Mouse (Mus musculus): Measurements from ENCODE around the gene Krt7. TPM values are rescaled to one million over a fixed set of nuclear protein-coding genes. Genes with fewer than 3 reads are reported as not detected.

Gene Krt7
- polyA plus RNA-seq, 1 experiment from 2014 or later = 24.4 TPM

- Histone ChIP-seq H3K36me3 (no peaks in the 10 kb centered on the region), H3K9me3 (no peaks in the 10 kb centered on the region), H3K4me3 (no peak overlapping the region), H3K27ac (peak overlapping the region; percentile 58; the same call in 1 of the 2 replicates), H3K4me2 (replicated peaks) (peak overlapping the region; percentile 19; the same call in 1 of the 2 replicates), H3K27me3 (0 out of 2 replicates have a peak, but pooled peaks cover 4% of the 10 kb centered on the region), H3K9ac (no peak overlapping the region), H3K4me1 (peaks cover 26% of the 10 kb centered on the region)
- whole genome bisulfite sequencing = 39% methylated on average over 12 of the region's 12 CpGs
- no peak; the same call in 1 of the 2 replicates for ATAC-seq (ENCODE audit: low FRiP score, low read depth)
Observed at GRCm38 (mm10) chr15:101369382-101370100, 41.3 kb upstream of the Krt7 start.

GRCm38 (mm10) chr15:101370101-101370911 lies 40.5 kb upstream of the Krt7 start, which contains the start of gene Krt80:
TSS of gene Krt80 (minus strand) at chr15:101370162.
- Histone ChIP-seq H3K27me3 (0 out of 2 replicates have a peak, but pooled peaks cover 4% of the 10 kb centered on the region), H3K4me3 (no peak within 1 kb of the TSS), H3K9me3 (no peaks in the 10 kb centered on the region), H3K4me2 (replicated peaks) (peak within 1 kb of the TSS; percentile 19; the same call in 1 of the 2 replicates), H3K36me3 (no peaks in the 10 kb centered on the region), H3K4me1 (peaks cover 28% of the 10 kb centered on the region), H3K9ac (no peak within 1 kb of the TSS), H3K27ac (peak within 1 kb of the TSS; percentile 58; the same call in 1 of the 2 replicates)
- ATAC-seq (ENCODE audit: low FRiP score, low read depth) = peak; percentile 41; the same call in 1 of the 2 replicates
- WGBS = 58% methylated on average over 22 of the region's 22 CpGs

DNA sequence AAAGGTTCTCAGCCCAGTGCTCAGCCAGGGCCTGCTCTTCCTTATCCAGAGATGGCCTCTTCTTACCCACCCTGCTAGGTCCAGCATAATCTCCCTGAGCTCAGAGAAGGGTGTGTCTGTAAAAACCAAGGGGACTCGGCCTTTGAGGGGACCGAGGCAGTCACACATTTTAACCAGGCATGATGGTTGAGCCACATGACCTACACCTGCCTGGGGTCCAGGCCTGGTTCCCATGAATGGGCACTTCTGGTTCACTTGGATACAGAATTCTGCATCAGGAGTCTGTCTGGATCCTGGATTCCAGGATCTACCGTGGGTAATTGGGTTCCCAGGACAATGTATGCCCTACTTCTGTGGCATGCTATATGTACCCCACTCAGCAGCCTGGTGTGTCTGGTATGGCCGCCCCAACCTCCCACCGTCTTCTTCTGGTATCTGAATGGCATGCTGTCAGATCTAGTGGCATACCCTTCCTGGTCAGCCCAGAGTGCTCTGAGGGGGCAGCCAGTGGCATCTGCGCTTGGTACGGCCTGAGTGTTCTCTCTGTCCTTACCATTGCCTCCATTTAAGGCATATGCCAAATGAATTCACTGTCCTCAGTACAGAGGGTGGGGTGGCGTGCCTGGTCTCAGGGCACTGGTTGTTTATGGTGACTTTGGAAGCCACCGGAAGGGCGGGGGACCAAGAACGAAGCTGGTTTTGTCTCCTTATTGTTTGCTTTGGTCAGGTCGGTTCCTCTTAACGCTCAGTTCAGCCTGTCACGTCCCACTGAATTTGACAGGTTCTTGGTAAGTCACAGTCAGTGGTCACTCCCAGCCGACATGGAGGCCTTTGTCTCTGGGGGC lies 39.5 kb upstream of the Krt7 start:
- peaks cover 24% of the 10 kb centered on the region for H3K4me1 ChIP-seq
- no peaks in the 10 kb centered on the region for H3K36me3 ChIP-seq
- no peak for ATAC-seq (ENCODE audit: low FRiP score, low read depth)

GRCm38 (mm10) chr15:101372131-101372977 lies 38.5 kb upstream of the Krt7 start:
- H3K9ac ChIP-seq = no peak overlapping the region
- WGBS = 74% methylated on average over 7 of the region's 7 CpGs
- 0 out of 2 replicates have a peak, but pooled peaks cover 3% of the 10 kb centered on the region for H3K27me3 ChIP-seq
- no peak for ATAC-seq (ENCODE audit: low FRiP score, low read depth)
- no peak overlapping the region for H3K27ac ChIP-seq
- H3K4me1 ChIP-seq = peaks cover 24% of the 10 kb centered on the region
- H3K36me3 ChIP-seq = no peaks in the 10 kb centered on the region
- H3K4me3 ChIP-seq = no peak overlapping the region
- no peak overlapping the region for H3K4me2 ChIP-seq (replicated peaks)
- H3K9me3 ChIP-seq = no peaks in the 10 kb centered on the region

More for the DNA sequence above, 39.5 kb upstream of the Krt7 start:
- Histone ChIP-seq H3K4me3 (no peak overlapping the region), H3K9ac (no peak overlapping the region), H3K27ac (peak overlapping the region; percentile 2; the same call in 1 of the 2 replicates), H3K4me2 (replicated peaks) (no peak overlapping the region), H3K27me3 (0 out of 2 replicates have a peak, but pooled peaks cover 4% of the 10 kb centered on the region), H3K9me3 (no peaks in the 10 kb centered on the region)
- 84% methylated on average over 15 of the region's 15 CpGs for WGBS

- Histone ChIP-seq H3K4me1 (peaks cover 24% of the 10 kb centered on the region), H3K27me3 (no peaks in the 10 kb centered on the region), H3K4me3 (no peak overlapping the region), H3K27ac (no peak overlapping the region), H3K9ac (no peak overlapping the region), H3K9me3 (no peaks in the 10 kb centered on the region), H3K36me3 (no peaks in the 10 kb centered on the region), H3K4me2 (replicated peaks) (no peak overlapping the region)
- ATAC-seq (ENCODE audit: low FRiP score, low read depth) = no peak
- 84% methylated on average over 16 of the region's 16 CpGs for WGBS
Observed at GRCm38 (mm10) chr15:101373286-101373898, 37.5 kb upstream of the Krt7 start.

DNA sequence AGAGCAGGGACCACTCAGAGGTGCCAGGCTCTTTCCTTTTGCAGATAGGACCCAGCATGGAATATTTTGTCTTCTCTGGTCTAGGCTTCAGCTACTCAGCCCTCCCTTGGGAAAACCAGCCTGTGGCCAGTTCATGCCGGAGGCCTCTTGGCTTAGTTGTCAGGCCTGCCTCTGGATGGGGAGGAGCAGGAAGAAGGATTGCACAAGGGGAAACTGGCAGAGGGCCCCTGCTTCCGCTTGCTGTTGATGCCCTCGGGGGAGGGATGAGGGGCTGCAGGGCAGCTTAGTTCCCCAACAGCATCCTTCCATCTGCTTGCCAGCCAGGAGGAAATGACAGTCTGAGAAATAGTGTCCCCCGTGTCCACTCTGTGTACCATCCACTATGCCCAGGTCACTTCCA lies 36.0 kb upstream of the Krt7 start:
- no peak for ATAC-seq (ENCODE audit: low FRiP score, low read depth)
- no peaks in the 10 kb centered on the region for H3K27me3 ChIP-seq
- no peaks in the 10 kb centered on the region for H3K36me3 ChIP-seq
- no peak overlapping the region for H3K27ac ChIP-seq
- H3K4me2 ChIP-seq (replicated peaks) = no peak overlapping the region
- H3K4me3 ChIP-seq = no peak overlapping the region
- H3K9me3 ChIP-seq = no peaks in the 10 kb centered on the region
- 51% methylated on average over 4 of the region's 4 CpGs for WGBS
- H3K4me1 ChIP-seq = peaks cover 10% of the 10 kb centered on the region
- no peak overlapping the region for H3K9ac ChIP-seq

DNA sequence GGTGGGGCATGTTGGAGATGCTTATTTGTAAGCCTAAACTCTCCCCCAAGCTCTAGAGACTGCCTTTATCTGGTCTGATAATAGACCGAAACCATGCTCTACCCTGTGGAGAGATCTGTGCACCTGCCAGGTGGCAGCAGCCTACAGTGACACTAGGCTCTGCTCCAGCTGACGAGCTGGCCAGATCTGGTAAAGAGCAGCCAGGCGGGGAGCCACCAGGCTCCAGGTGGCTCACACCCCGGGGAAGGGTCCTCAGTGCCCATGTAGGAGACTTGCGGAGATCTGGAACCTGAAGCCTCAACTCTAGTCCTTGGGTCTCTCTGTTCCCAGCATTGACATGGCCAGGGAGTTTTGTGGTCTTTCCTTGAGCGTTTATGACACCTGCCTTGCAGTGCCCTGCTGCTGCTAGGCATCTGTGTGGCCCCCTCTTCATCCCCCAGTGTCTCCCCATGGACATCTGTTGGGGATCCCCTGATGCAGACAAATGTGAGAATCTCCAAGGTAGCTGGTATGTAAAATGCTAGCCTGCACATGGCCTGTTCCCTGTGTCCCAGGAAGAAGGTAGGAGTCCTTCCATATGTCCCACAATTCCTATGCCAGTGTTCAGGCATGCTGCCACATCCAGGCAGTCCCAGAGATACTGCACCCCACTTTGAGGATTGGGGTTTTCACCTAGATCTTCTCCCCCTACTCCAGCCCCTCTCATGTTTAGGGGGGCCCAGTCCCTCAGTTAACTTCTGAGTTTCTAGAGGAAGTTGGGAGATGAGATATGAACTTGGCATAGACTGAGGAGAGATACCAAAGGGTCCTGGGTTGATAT lies 34.7 kb upstream of the Krt7 start:
- no peaks in the 10 kb centered on the region for H3K9me3 ChIP-seq
- WGBS = 71% methylated on average over 6 of the region's 6 CpGs
- H3K4me2 ChIP-seq (replicated peaks) = no peak overlapping the region
- ATAC-seq (ENCODE audit: low FRiP score, low read depth) = no peak
- no peaks in the 10 kb centered on the region for H3K36me3 ChIP-seq
- H3K4me3 ChIP-seq = no peak overlapping the region
- no peaks in the 10 kb centered on the region for H3K27me3 ChIP-seq
- no peak overlapping the region for H3K27ac ChIP-seq
- no peak overlapping the region for H3K9ac ChIP-seq
- H3K4me1 ChIP-seq = peaks cover 6% of the 10 kb centered on the region; the same call in 1 of the 2 replicates

- WGBS = 71% methylated on average over 5 of the region's 5 CpGs
- ATAC-seq (ENCODE audit: low FRiP score, low read depth) = no peak
Observed at GRCm38 (mm10) chr15:101376776-101377061, 34.1 kb upstream of the Krt7 start.

GRCm38 (mm10) chr15:101378646-101379045 lies 32.2 kb upstream of the Krt7 start:
- Histone ChIP-seq H3K9me3 (no peaks in the 10 kb centered on the region), H3K27me3 (no peaks in the 10 kb centered on the region), H3K4me3 (no peak overlapping the region), H3K4me1 (peaks cover 6% of the 10 kb centered on the region; the same call in 1 of the 2 replicates), H3K9ac (no peak overlapping the region), H3K27ac (no peak overlapping the region), H3K36me3 (no peaks in the 10 kb centered on the region), H3K4me2 (replicated peaks) (no peak overlapping the region)
- ATAC-seq (ENCODE audit: low FRiP score, low read depth) = no peak
- WGBS = 76% methylated on average over 5 of the region's 5 CpGs

More at GRCm38 (mm10) chr15:101376776-101377061, 34.1 kb upstream of the Krt7 start:
- Histone ChIP-seq H3K4me2 (replicated peaks) (no peak overlapping the region), H3K27ac (no peak overlapping the region), H3K4me3 (no peak overlapping the region), H3K9ac (no peak overlapping the region), H3K27me3 (no peaks in the 10 kb centered on the region), H3K36me3 (no peaks in the 10 kb centered on the region), H3K4me1 (peaks cover 6% of the 10 kb centered on the region; the same call in 1 of the 2 replicates), H3K9me3 (no peaks in the 10 kb centered on the region)

- Histone ChIP-seq H3K27ac (no peak overlapping the region), H3K36me3 (no peaks in the 10 kb centered on the region), H3K4me3 (no peak overlapping the region), H3K4me1 (no peaks in the 10 kb centered on the region), H3K9me3 (no peaks in the 10 kb centered on the region), H3K9ac (no peak overlapping the region), H3K27me3 (no peaks in the 10 kb centered on the region), H3K4me2 (replicated peaks) (no peak overlapping the region)
- ATAC-seq (ENCODE audit: low FRiP score, low read depth) = no peak
- 68% methylated on average over 9 of the region's 9 CpGs for WGBS
Observed at GRCm38 (mm10) chr15:101381758-101382157, 29.1 kb upstream of the Krt7 start.
